Mouse (Mus musculus) ES-Bruce4 (cell line): Measurements from ENCODE around the gene Depdc7. TPM values are rescaled to one million over a fixed set of nuclear protein-coding genes. Genes with fewer than 3 reads are reported as not detected.

Experiments used
- H3K27ac ChIP-seq: 2 replicates; pipeline ENCODE4 v1.5.1; 2012; ENCODE audit warnings: low read length, inconsistent platforms; ENCODE audit not compliant: insufficient read depth
- H3K27me3 ChIP-seq: 2 replicates; pipeline ENCODE4 v1.6.1; 2012; ENCODE audit warnings: mild to moderate bottlenecking, low read length, inconsistent platforms; ENCODE audit not compliant: control insufficient read depth, poor library complexity, insufficient read depth, severe bottlenecking
- H3K36me3 ChIP-seq: 2 replicates; pipeline ENCODE4 v1.6.1; 2012; ENCODE audit warnings: inconsistent platforms, mild to moderate bottlenecking, low read length, moderate library complexity; ENCODE audit not compliant: control insufficient read depth, poor library complexity, insufficient read depth, severe bottlenecking
- H3K4me1 ChIP-seq: one replicate; pipeline ENCODE4 v1.8.1; 2011; ENCODE audit warnings: low read length; ENCODE audit not compliant: control insufficient read depth, insufficient read depth
- H3K4me3 ChIP-seq: 2 replicates; pipeline ENCODE4 v1.5.1; 2011; ENCODE audit warnings: low read depth, mild to moderate bottlenecking, low read length
- H3K9ac ChIP-seq: 2 replicates; pipeline ENCODE4 v1.6.1; 2012; ENCODE audit warnings: low read depth, mild to moderate bottlenecking, inconsistent platforms; ENCODE audit not compliant: poor library complexity, severe bottlenecking
- H3K9me3 ChIP-seq: replicated peaks from 2 replicates; pipeline ENCODE4 v1.6.1; 2012; ENCODE audit warnings: mild to moderate bottlenecking, low read length, inconsistent platforms; ENCODE audit not compliant: control insufficient read depth, poor library complexity, insufficient read depth, severe bottlenecking
- CTCF ChIP-seq: IDR thresholded peaks from one replicate; pipeline ENCODE4 v1.8.1; 2011; ENCODE audit warnings: low read depth, low read length
- EP300 ChIP-seq: IDR thresholded peaks from 2 replicates; pipeline ENCODE4 v1.6.1; 2011; ENCODE audit warnings: low read depth, low read length; ENCODE audit not compliant: insufficient read depth
- POLR2A ChIP-seq: IDR thresholded peaks from one replicate; pipeline ENCODE4 v1.8.1; 2011; ENCODE audit warnings: low read length; ENCODE audit not compliant: insufficient read depth
- polyA plus RNA-seq: library from polyadenylated mRNA; stranded (reverse); fragments of >200 nt; gene quantifications from 2 replicates; pipeline ENCODE4 v1.2.4, GENCODE M21; 2011; ENCODE audit warnings: low read depth; ENCODE audit not compliant: missing spikeins, insufficient read depth, insufficient read length

The Depdc7 gene
- polyA plus RNA-seq, 1 experiment: 8.0 TPM

DNA sequence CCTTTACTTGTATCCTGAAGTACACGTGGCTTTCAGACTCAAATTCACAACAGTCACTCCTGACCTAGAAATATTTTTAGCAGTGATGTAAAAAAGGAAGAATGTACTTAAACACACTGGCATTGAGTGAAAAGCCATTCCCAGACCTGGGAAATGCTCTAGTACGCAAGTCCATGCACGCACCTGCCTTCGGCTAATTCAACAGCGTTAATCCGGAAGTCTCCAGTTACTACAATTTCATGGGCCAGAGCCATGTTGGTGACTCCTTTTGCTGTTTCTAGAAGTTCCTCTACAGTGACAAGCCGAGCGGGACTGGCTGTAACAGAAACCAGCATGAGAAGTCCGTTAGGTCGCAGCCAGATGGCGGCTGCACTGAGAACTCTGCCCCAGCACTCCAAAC, 43.0 kb downstream of the Depdc7 start:
- TF ChIP-seq POLR2A: no peak
- TF ChIP-seq CTCF: no peak
- no peak for TF ChIP-seq EP300
- Histone ChIP-seq H3K9me3 (no peaks in the 10 kb centered on the region), H3K4me3 (no peak overlapping the region), H3K27me3 (no peaks in the 10 kb centered on the region), H3K9ac (no peak overlapping the region), H3K27ac (no peak overlapping the region), H3K36me3 (no peaks in the 10 kb centered on the region), H3K4me1 (no peaks in the 10 kb centered on the region)

DNA sequence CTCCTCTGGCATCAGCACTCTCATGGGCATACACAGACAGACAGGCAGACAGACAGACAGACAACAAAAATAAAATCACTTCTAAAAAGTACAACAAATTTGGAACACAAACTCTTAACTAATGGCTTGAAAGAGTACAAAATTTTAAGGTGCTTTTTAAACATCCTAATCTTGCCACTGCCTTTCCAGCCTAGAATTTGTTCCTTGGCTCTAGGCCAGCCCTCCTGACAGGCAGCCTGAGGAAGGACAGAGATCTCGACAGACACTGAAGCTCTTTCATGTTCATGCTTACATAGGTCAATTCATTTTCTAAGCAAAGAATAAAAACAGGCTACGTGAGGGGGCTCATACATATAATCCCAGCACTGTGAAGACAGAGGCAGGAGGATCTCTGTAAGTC, 50.1 kb downstream of the Depdc7 start:
- H3K9ac ChIP-seq: no peak overlapping the region
- no peak overlapping the region for H3K4me3 ChIP-seq
- no peak for TF ChIP-seq CTCF
- no peaks in the 10 kb centered on the region for H3K36me3 ChIP-seq
- no peak overlapping the region for H3K27ac ChIP-seq
- no peaks in the 10 kb centered on the region for H3K27me3 ChIP-seq
- H3K4me1 ChIP-seq: no peaks in the 10 kb centered on the region
- no peaks in the 10 kb centered on the region for H3K9me3 ChIP-seq

DNA sequence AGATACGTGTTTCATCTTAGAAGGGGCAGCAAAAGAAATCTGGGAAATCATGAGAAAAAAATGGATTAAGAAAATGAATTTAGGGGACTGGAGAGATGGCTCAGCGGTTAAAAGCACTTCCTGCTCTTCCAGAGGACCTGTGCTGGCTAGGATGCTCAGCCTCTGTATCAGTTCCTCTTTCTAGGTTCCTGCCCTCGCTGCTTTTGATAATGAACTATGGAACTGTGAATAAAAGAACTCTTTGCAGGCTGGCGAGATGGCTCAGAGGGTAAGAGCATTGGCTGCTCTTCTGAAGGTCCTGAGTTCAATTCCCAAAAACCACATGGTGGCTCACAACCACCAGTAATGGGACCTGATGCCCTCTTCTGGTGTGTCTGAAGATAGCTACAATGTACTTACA, 52.0 kb downstream of the Depdc7 start:
- H3K27ac ChIP-seq: no peak overlapping the region
- H3K4me1 ChIP-seq: no peaks in the 10 kb centered on the region
- no peaks in the 10 kb centered on the region for H3K36me3 ChIP-seq
- TF ChIP-seq POLR2A: no peak
- no peak for TF ChIP-seq CTCF
- TF ChIP-seq EP300: no peak
- no peak overlapping the region for H3K9ac ChIP-seq
- no peaks in the 10 kb centered on the region for H3K9me3 ChIP-seq
- H3K27me3 ChIP-seq: no peaks in the 10 kb centered on the region
- H3K4me3 ChIP-seq: no peak overlapping the region

DNA sequence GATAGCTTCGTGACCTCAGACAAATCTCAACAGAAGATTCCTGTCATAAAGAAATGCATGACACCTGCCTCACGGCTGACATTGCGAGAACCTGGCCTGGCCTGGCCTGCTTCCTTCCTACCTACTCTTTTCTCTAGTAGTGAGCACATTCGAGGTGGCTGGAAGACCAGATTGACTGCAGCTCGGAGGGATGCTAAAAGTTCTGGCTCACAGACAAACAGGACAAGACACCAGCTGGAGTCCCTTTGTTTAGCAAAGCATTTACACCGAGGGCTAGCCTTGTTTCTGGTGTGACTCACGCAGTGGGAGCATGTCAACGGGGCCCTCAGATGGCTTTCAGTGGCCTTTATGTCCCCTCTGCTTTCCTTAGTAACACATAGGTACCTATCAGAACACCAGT, 54.0 kb downstream of the Depdc7 start:
- no peaks in the 10 kb centered on the region for H3K27me3 ChIP-seq
- H3K36me3 ChIP-seq: no peaks in the 10 kb centered on the region
- no peak overlapping the region for H3K27ac ChIP-seq
- no peaks in the 10 kb centered on the region for H3K9me3 ChIP-seq
- no peak overlapping the region for H3K9ac ChIP-seq
- TF ChIP-seq CTCF (no peak), EP300 (no peak), POLR2A (no peak)
- no peak overlapping the region for H3K4me3 ChIP-seq
- H3K4me1 ChIP-seq: no peaks in the 10 kb centered on the region

DNA sequence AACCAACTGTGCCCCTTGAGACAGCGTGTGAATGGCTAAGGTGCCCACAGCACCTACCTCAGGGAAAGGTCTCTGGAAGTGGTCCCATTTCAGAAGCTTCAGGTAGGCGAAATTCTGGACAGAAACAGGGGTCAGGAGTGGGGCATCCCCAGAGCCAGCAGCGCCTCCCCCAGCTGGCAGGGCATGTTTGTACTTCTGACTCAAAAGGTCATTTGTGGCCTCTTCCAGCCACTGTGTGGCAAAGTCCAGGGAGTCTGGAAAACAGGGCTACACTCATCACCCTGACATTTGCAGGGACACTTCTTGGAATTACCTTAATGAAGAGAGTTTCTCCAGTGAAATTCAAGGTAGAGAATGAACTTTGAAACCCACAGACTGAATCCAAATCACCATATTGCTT, 54.4 kb downstream of the Depdc7 start:
- no peaks in the 10 kb centered on the region for H3K27me3 ChIP-seq
- TF ChIP-seq EP300: no peak
- TF ChIP-seq POLR2A: no peak
- no peak for TF ChIP-seq CTCF
- no peaks in the 10 kb centered on the region for H3K9me3 ChIP-seq
- H3K4me1 ChIP-seq: no peaks in the 10 kb centered on the region
- no peak overlapping the region for H3K9ac ChIP-seq
- H3K4me3 ChIP-seq: no peak overlapping the region
- no peaks in the 10 kb centered on the region for H3K36me3 ChIP-seq
- H3K27ac ChIP-seq: no peak overlapping the region

DNA sequence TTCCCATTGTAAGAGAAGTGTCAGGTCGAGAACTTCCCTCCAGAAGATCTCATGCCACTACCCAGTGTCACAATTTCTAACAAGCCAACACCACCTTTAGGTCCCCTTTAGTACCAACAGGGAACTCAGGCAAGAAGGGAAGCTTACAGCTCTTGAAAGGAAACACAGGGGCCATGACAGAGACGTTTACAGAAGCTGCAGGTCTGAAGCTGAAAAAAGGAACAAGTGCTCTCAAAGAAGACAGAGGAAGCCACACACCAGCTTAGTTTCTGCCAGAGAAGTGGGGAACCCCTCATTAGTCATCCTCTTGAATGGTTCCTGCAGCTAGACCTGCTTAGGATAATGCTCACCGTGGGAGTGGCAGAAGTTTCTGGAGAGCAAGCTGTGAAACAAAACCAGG, 55.4 kb downstream of the Depdc7 start:
- no peaks in the 10 kb centered on the region for H3K36me3 ChIP-seq
- TF ChIP-seq POLR2A: no peak
- TF ChIP-seq CTCF: no peak
- TF ChIP-seq EP300: no peak
- H3K27me3 ChIP-seq: no peaks in the 10 kb centered on the region
- no peak overlapping the region for H3K4me3 ChIP-seq
- no peak overlapping the region for H3K27ac ChIP-seq
- H3K4me1 ChIP-seq: no peaks in the 10 kb centered on the region
- no peaks in the 10 kb centered on the region for H3K9me3 ChIP-seq
- H3K9ac ChIP-seq: no peak overlapping the region
